Mouse (Mus musculus) thymus, postnatal 10 days (tissue): ENCODE data around the gene Tas2r103.

Experiments
- DNase-seq, 2 experiments: peaks; one replicate each; pipeline ENCODE4 v3.0.0; 2021; ENCODE audit warnings: low spot score in 2 of 2

The Tas2r103 gene

GRCm38 (mm10) chr6:133037001-133037400 is at the start of gene Tas2r103:
Gene Tas2r103 (minus strand): TSS chr6:133037101.
- DNase-seq: no peak

- no peak for DNase-seq
These were observed 18.8 kb upstream of the Tas2r103 start, which contains the start of gene Tas2r140 for GRCm38 (mm10) chr6:133055716-133056115. Gene Tas2r140 (minus strand): TSS chr6:133055816.
